Mouse (Mus musculus) liver, embryonic 11.5 days (tissue): ENCODE measurements around the gene Supt20. TPM values are rescaled to one million over a fixed set of nuclear protein-coding genes. Genes with fewer than 3 reads are reported as not detected.

Source experiments
- ATAC-seq: fragments of 200-750 bp; cut with Nextera tagmentation; replicated peaks from 2 replicates; pipeline ENCODE4 v1.8.0; 2017; ENCODE audit warnings: moderate number of reproducible peaks, mild to moderate bottlenecking, moderate TSS enrichment, moderate library complexity; ENCODE audit not compliant: low FRiP score
- DNase-seq: peaks from one replicate; pipeline ENCODE4 v3.0.0-alpha.2; 2017; ENCODE audit warnings: low spot score
- H3K27ac ChIP-seq: fragments of 300-500 bp; sonication (generic); 2 replicates; pipeline ENCODE4 v1.5.1; 2014; ENCODE audit warnings: mild to moderate bottlenecking, low read depth, low read length, control low read depth
- H3K27me3 ChIP-seq: fragments of 300-500 bp; sonication (generic); replicated peaks from 2 replicates; pipeline ENCODE4 v1.6.1; 2014; ENCODE audit warnings: low read length, mixed read lengths; ENCODE audit not compliant: control insufficient read depth, insufficient read depth
- H3K36me3 ChIP-seq: fragments of 300-500 bp; sonication (generic); 2 replicates; pipeline ENCODE4 v1.6.1; 2014; ENCODE audit warnings: mild to moderate bottlenecking, low read length, moderate library complexity, mixed read lengths; ENCODE audit not compliant: control insufficient read depth, insufficient read depth
- H3K4me1 ChIP-seq: fragments of 300-500 bp; sonication (generic); replicated peaks from 2 replicates; pipeline ENCODE4 v1.6.1; 2014; ENCODE audit warnings: low read length, mixed read lengths; ENCODE audit not compliant: control insufficient read depth, insufficient read depth
- H3K4me2 ChIP-seq: fragments of 300-500 bp; sonication (generic); 2 replicates; pipeline ENCODE4 v1.6.1; 2014; ENCODE audit warnings: mild to moderate bottlenecking, control low read depth, moderate library complexity
- H3K4me3 ChIP-seq: fragments of 300-500 bp; sonication (generic); 2 replicates; pipeline ENCODE4 v1.5.1; 2014; ENCODE audit warnings: low read depth, low read length, control low read depth
- H3K9ac ChIP-seq: fragments of 300-500 bp; sonication (generic); 2 replicates; pipeline ENCODE4 v1.6.1; 2014; ENCODE audit warnings: low read depth, low read length, control low read depth
- H3K9me3 ChIP-seq: fragments of 300-500 bp; sonication (generic); 2 replicates; pipeline ENCODE4 v1.6.1; 2016; ENCODE audit warnings: low read length, inconsistent platforms, mixed read lengths; ENCODE audit not compliant: control insufficient read depth
- WGBS: fragments of 180-500 bp; shearing (Covaris S2); extraction: QIAGEN DNeasy Blood & Tissue Kit; methylation state at CpG from one replicate; pipeline ENCODE4 v1.1.7; 2014; 5-methylcytosine and 5-hydroxymethylcytosine counted together
- polyA plus RNA-seq: library from polyadenylated mRNA; unstranded; fragments of >200 nt; fragmentation: Nextera tagmentation; extraction: Ambion mirVana; gene quantifications from 2 replicates; pipeline ENCODE4 v1.2.1, GENCODE M21; 2014

Supt20 gene
- polyA plus RNA-seq, 1 experiment from 2014 or later = 84.6 TPM

DNA sequence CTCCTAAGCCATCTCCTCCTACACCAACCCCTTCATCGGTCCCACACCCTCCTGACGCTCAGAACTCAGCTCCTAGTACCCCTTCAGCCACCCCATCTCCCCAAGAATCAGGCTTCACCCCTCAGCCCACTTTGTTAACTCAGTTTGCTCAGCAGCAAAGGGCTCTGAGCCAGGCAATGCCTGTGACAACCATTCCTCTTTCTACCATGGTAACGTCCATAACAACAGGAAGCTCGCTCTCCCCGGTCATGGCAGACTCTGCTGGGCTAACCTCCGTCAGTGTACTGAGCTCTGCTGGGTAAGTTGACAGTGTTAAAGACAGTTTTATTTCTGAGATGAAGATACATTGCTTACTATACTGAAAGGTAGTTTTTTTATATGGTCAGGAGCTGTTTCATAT is 24.7 kb downstream of the Supt20 start:
- Histone ChIP-seq H3K4me3 (no peak overlapping the region), H3K4me2 (no peak overlapping the region), H3K27ac (no peak overlapping the region), H3K4me1 (no peaks in the 10 kb centered on the region), H3K9me3 (no peaks in the 10 kb centered on the region), H3K9ac (no peak overlapping the region), H3K36me3 (peaks cover 25% of the 10 kb centered on the region), H3K27me3 (no peaks in the 10 kb centered on the region)
- ATAC-seq = no peak
- no peak for DNase-seq
- 89% methylated on average over 6 of the region's 6 CpGs for WGBS

DNA sequence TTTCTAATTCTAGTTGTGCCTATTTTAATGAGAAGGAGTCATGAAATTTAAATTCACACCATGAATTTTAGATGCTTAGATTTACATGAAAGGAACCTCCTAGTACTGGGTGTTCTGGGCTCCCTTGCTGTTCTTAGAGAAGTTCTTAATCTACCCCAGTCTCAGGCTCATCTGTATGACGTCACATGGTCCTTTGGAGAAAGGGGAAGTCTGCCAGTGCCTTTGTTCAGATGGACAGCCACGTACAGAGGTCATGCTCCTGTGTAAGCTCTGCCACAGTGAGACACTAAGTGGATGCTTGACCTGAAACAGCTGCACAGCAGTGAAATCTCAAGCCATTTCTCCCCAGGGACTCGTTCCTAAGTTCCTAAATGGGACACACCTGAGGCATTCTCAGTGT is 26.3 kb downstream of the Supt20 start:
- no peaks in the 10 kb centered on the region for H3K27me3 ChIP-seq
- no peaks in the 10 kb centered on the region for H3K9me3 ChIP-seq
- peaks cover 31% of the 10 kb centered on the region for H3K36me3 ChIP-seq
- H3K4me2 ChIP-seq = no peak overlapping the region
- no peak overlapping the region for H3K4me3 ChIP-seq
- WGBS = 70% methylated on average over 3 of the region's 3 CpGs
- no peak overlapping the region for H3K27ac ChIP-seq
- no peak for ATAC-seq
- no peak for DNase-seq
- peaks cover 3% of the 10 kb centered on the region for H3K4me1 ChIP-seq
- H3K9ac ChIP-seq = no peak overlapping the region

DNA sequence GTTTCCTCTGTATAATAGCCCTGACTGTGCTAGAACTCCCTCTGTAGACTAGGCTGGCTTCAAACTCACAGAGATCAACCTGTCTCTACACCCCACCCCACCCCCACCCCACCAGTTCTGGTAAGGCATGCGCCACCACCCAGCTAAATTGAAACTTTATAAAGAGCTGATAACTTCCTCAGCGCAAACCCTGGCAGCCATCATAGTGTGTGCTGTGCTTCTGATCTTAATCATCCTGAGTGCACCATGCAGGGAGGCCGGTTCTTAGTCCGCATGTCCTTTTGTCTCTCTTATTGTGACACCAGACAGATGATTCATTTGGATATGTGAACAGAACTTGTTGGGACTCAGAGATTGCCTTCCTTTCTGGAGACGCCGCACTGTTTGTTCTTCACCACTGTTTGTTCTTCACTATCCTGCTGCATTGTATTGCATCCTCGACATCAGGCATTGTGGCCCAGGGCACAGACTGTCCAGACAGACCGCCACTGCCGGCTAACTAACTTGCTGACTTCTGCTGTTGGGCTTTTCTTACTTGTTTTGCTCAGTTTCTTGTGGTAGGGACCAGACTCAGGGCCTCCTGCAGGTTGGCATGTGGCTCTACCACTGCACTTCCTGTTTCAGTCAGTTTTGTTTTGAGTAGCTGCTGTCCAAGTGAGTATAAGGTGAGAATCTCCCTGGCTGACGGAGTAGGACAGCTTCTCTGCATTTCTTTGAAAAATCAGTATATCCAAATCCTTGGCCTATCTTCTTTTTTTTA is 31.3 kb downstream of the Supt20 start:
- Histone ChIP-seq H3K27ac (no peak overlapping the region), H3K4me1 (peaks cover 3% of the 10 kb centered on the region), H3K9ac (no peak overlapping the region), H3K36me3 (peaks cover 32% of the 10 kb centered on the region), H3K27me3 (no peaks in the 10 kb centered on the region), H3K4me2 (no peak overlapping the region), H3K9me3 (no peaks in the 10 kb centered on the region), H3K4me3 (no peak overlapping the region)
- DNase-seq (no peak), ATAC-seq (0 out of 2 replicates have a peak, but pooled peaks have one; percentile 43)
- WGBS = 76% methylated on average over 10 of the region's 10 CpGs

DNA sequence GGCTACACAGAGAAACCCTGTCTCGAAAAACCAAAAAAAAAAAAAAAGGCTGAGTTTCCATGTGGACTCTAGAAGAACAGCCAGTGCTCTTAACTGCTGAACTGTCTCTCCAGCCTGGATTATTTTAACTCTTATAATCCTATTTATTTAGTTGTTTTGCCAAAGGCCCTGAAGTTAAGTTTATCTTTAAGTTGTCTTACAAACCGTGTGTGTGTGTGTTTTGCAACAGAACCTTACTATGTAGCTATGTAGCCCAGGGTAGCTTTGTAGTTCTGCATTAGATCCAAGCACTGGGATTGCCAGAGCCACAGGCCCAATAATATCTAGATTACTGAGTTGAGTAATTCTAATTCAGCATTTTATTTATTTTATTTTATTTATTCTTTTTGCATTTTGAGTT is 32.7 kb downstream of the Supt20 start:
- H3K9ac ChIP-seq = no peak overlapping the region
- DNase-seq (no peak), ATAC-seq (no peak)
- H3K36me3 ChIP-seq = peaks cover 46% of the 10 kb centered on the region
- no peaks in the 10 kb centered on the region for H3K9me3 ChIP-seq
- WGBS = 66% methylated on average over 2 of the region's 2 CpGs
- H3K4me3 ChIP-seq = no peak overlapping the region
- H3K4me1 ChIP-seq = peaks cover 3% of the 10 kb centered on the region
- H3K27ac ChIP-seq = no peak overlapping the region
- H3K27me3 ChIP-seq = no peaks in the 10 kb centered on the region
- H3K4me2 ChIP-seq = no peak overlapping the region

DNA sequence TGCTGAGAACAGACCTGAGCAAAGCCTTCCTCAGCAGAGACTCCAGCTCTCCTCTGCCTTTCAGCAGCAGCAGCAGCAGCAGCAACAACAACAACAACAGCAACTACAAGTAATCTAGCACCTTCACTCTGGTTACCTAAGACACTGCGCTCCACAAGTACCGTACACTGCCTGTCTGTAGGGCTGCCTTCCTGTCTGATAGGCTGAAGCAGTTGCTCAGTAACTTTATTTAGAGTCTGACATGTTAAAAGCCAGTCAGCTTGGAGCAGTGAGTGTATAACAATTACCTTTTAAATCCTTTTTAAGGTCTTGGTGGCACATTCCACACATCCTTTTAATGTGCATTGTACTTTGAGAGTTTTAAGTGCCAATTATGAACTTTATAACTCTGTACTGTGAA is 35.0 kb downstream of the Supt20 start:
- peaks cover 43% of the 10 kb centered on the region for H3K36me3 ChIP-seq
- no peak overlapping the region for H3K4me2 ChIP-seq
- 93% methylated on average over 2 of the region's 2 CpGs for WGBS
- no peak overlapping the region for H3K4me3 ChIP-seq
- H3K27me3 ChIP-seq = no peaks in the 10 kb centered on the region
- H3K9me3 ChIP-seq = no peaks in the 10 kb centered on the region
- DNase-seq (no peak), ATAC-seq (no peak)
- no peak overlapping the region for H3K9ac ChIP-seq
- H3K4me1 ChIP-seq = peaks cover 4% of the 10 kb centered on the region
- H3K27ac ChIP-seq = no peak overlapping the region

DNA sequence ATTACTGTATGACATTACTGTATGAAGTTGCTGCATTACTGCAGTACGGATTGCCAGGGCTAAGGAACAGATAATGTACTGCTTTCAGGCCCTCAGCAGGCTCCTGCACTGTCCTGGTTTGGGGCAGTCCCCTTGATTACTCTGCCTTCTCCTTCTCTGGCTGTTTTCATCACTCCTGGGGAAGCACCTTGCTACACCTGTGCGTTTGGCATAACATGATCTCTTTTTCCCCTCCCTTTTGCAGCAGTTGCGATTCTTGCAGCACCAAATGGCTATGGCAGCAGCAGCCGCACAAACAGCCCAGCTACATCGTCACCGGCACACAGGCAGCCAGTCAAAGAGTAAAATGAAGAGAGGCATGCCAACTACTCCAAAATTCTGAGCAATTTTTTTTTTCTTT is 35.5 kb downstream of the Supt20 start:
- Histone ChIP-seq H3K36me3 (peaks cover 42% of the 10 kb centered on the region), H3K9ac (no peak overlapping the region), H3K4me1 (peaks cover 9% of the 10 kb centered on the region), H3K4me2 (no peak overlapping the region), H3K9me3 (no peaks in the 10 kb centered on the region), H3K4me3 (no peak overlapping the region), H3K27ac (no peak overlapping the region), H3K27me3 (no peaks in the 10 kb centered on the region)
- 91% methylated on average over 6 of the region's 6 CpGs for WGBS
- DNase-seq (no peak), ATAC-seq (no peak)

DNA sequence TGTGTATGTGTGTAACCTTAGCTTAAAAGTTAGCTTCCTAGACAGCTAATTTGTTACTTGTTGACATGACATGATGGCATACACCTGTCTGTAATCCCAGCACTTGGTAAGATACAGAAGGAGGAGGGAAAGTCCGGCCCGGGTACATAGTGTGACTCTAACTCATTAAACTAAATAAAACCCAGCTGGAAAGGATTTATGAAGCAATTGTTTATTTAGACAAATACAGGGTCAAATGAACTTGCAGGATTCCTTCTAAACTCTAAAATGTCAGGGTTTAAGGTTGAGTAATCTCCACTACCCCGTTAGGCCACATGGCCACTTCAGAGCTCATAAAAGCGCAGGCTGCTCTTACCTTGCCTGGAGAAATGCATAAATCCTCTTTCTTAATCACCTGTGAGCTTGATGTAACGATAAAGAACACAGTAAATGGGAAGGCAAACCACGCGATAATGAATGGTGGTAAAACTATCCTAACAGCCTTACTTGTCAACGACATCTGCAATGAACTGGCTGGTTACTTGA is 39.1 kb downstream of the Supt20 start:
- Histone ChIP-seq H3K27ac (no peak overlapping the region), H3K36me3 (peaks cover 35% of the 10 kb centered on the region), H3K4me2 (no peak overlapping the region), H3K4me3 (no peak overlapping the region), H3K4me1 (peaks cover 11% of the 10 kb centered on the region), H3K9me3 (no peaks in the 10 kb centered on the region), H3K27me3 (no peaks in the 10 kb centered on the region), H3K9ac (no peak overlapping the region)
- DNase-seq (no peak), ATAC-seq (no peak)
- 88% methylated on average over 8 of the region's 8 CpGs for WGBS

DNA sequence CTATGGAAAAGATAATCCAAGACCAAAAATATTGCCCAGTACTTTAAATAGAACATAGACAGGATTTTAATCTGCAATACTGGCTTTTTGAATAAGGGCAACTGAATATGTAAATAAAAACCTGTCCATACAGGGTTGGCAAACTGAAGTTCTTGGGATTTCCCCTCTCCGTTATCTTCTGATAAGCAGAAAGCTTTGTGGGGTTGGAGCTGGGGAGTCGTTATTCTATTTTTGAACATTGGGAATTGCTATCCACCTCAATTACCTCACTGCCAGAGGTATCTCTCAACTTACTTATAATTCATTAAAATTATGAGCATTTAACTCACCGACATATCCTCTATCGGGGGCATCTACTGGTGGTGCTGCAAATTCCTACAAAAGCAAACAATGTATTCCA is 39.8 kb downstream of the Supt20 start:
- no peaks in the 10 kb centered on the region for H3K27me3 ChIP-seq
- no peaks in the 10 kb centered on the region for H3K9me3 ChIP-seq
- H3K27ac ChIP-seq = no peak overlapping the region
- H3K4me1 ChIP-seq = peaks cover 11% of the 10 kb centered on the region
- 74% methylated on average over 4 of the region's 4 CpGs for WGBS
- H3K4me3 ChIP-seq = no peak overlapping the region
- H3K9ac ChIP-seq = no peak overlapping the region
- H3K36me3 ChIP-seq = peaks cover 34% of the 10 kb centered on the region
- DNase-seq = no peak
- H3K4me2 ChIP-seq = no peak overlapping the region
- ATAC-seq = no peak
